Mouse (Mus musculus): ENCODE measurements around the gene Theg. TPM values are rescaled to one million over a fixed set of nuclear protein-coding genes. Genes with fewer than 3 reads are reported as not detected.

Theg gene
- total RNA-seq, 2 experiments from 2014 or later, result not detected

GRCm38 (mm10) chr10:79594872-79595589 lies 7.9 kb upstream of the Theg start:
- peak in 1 of 2 experiments; percentile 48 for DNase-seq (ENCODE audit: low spot score in 2 of 2)

DNA sequence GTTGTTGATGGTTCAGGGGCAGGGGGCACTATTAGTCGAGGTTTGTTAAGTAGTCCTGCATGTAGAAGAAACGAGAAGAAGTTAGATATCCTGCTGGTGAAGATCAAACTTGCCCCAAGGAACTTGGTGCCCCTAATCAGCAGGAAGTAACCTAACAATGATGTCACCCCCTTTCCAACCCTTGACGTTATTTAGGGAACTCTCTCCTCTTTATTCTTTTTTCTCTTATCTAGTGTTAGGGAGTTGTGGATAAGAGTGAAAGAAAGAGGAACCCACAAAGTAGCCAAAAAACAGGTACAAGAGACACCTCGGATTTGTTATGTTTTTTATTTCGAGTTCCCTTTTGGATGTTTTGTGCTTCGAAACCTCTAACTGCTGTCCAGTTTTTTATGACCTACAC lies 7.0 kb upstream of the Theg start:
- DNase-seq (ENCODE audit: low spot score in 2 of 2), result no peak

DNA sequence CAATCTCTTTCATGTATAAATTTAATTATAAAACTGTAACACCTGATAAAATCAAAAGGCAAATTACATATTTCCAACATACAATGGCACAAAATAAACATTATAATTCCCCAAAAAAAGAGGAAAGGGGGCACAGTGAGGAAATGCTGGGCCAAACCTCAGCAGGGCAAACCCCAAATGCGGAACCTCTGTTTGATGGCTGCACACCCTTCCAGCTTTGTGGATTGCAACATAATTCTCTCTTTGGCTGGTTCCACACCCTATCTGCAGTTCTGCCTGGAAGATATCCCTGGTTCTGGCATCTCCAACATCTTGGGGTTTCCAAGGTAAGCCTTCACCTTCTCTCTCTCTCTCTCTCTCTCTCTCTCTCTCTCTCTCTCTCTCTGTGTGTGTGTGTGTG lies 3.6 kb upstream of the Theg start:
- no peak for DNase-seq (ENCODE audit: low spot score in 2 of 2)

GRCm38 (mm10) chr10:79587752-79588126 lies 608 bp upstream of the Theg start:
- DNase-seq (ENCODE audit: low spot score in 2 of 2), result no peak

GRCm38 (mm10) chr10:79586243-79586642 lies 888 bp downstream of the Theg start:
- DNase-seq (ENCODE audit: low spot score in 2 of 2), result no peak

GRCm38 (mm10) chr10:79585723-79586122 lies 1.4 kb downstream of the Theg start:
- DNase-seq (ENCODE audit: low spot score in 2 of 2), result no peak

DNA sequence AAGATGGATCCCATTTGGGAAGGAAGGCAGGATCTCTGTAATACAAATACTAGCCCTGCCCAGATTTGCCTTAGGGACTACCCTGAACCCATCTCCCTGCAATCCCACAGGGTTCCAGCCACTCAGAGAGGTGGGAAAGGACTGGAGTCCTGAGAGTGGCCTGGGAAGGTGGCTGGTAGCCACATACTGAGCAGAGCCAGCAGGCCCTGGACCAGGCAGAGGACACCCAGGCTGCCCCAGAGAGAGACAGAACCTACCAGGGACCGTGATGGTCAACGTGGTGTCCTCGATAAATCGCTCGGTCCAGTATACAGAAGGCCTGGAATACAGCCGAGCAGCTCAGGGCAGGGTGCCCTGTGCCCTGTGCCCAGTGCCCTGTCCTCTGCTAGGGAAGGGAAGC lies 2.0 kb downstream of the Theg start:
- DNase-seq (ENCODE audit: low spot score in 2 of 2), result no peak

GRCm38 (mm10) chr10:79584426-79584825 lies 2.7 kb downstream of the Theg start:
- DNase-seq (ENCODE audit: low spot score in 2 of 2), result no peak

GRCm38 (mm10) chr10:79584021-79584420 lies 3.1 kb downstream of the Theg start:
- DNase-seq (ENCODE audit: low spot score in 2 of 2), result no peak

- DNase-seq (ENCODE audit: low spot score in 2 of 2), result no peak
Observed at GRCm38 (mm10) chr10:79581501-79581900, 5.6 kb downstream of the Theg start.

- no peak for DNase-seq (ENCODE audit: low spot score in 2 of 2)
Observed at GRCm38 (mm10) chr10:79580811-79581210, 6.3 kb downstream of the Theg start.

DNA sequence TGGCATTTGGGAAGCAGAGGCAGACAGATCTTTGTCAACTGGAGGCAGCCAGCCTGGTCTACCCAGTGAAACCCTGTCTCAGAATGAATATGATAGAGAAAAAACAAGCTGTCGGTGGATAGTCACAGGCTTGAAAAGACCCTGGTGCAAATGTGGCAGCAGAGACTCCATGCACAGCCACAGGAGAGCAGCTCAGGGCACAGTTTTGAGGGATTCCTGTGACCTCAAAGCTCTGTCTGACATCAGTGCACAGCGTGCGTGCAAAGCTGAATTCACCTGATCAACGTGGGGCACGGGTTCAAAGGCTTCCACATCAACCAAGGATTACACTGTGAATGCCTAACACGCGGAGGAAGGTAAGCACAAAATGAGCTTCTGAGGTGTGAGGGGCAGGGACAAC lies 6.8 kb downstream of the Theg start:
- no peak for DNase-seq (ENCODE audit: low spot score in 2 of 2)

GRCm38 (mm10) chr10:79579781-79580180 lies 7.3 kb downstream of the Theg start:
- DNase-seq (ENCODE audit: low spot score in 2 of 2), result no peak

DNA sequence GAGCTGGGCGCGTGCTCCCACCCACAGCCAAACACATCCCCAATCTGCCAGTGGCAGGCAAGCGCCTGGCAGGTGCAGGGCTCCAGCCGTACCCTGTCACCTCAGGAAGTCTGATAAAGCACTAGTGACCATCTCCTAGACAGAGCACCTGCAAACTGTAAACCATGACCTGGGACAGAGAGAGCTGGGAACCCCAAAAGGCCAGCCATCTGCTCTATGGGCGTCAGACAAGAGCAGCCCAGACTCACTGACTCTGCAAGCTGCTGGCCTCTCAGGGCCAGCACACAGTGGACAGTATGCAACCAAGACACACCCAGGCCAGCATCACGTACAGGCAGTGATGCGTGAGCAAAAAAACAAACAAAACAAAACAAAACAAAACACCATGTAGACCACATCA lies 8.2 kb downstream of the Theg start:
- no peak for DNase-seq (ENCODE audit: low spot score in 2 of 2)

DNA sequence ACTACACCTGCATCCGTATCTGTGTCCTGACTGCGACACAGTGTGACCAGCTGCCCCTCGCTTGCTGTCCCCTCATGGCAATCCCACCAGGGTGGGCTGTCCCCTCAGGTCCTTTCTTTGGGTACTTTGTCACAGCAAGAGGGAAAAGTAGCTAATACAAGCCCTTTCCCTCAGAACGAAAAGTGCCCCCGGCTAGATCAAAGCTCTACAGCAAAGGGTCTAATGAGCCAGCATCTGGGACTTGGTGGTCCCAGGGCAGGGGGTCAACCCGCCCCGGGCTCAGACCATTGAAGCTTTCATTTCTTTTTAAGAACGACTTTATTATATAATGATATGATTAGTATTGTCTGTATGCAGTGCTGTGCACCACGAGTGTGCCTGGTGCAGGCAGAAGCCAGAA lies 8.9 kb downstream of the Theg start:
- no peak for DNase-seq (ENCODE audit: low spot score in 2 of 2)

GRCm38 (mm10) chr10:79577376-79577775 lies 9.8 kb downstream of the Theg start:
- DNase-seq (ENCODE audit: low spot score in 2 of 2), result no peak

- DNase-seq (ENCODE audit: low spot score in 2 of 2), result no peak
Observed at GRCm38 (mm10) chr10:79575754-79576153, 11.4 kb downstream of the Theg start.

DNA sequence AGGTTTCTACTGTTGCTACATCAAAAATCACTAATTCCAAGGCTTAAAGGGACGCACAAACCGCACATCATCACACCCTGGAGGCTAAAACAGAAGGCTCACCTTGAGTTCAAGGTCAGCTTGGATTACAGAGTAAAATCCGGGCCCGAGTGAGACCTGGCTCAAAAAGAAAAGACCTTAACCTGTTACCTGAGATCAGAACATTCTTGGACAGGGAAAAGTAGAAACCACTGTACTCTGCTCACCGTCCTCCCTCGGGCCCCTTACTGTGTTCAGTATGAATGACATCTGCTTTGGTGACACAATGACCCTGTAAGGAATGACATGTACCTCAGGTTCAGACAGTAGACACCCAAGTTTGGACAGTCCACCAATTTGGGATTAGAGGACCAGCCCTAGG lies 12.3 kb downstream of the Theg start:
- DNase-seq (ENCODE audit: low spot score in 2 of 2), result no peak

- no peak for DNase-seq (ENCODE audit: low spot score in 2 of 2)
Observed at GRCm38 (mm10) chr10:79574350-79574749, 12.8 kb downstream of the Theg start.

DNA sequence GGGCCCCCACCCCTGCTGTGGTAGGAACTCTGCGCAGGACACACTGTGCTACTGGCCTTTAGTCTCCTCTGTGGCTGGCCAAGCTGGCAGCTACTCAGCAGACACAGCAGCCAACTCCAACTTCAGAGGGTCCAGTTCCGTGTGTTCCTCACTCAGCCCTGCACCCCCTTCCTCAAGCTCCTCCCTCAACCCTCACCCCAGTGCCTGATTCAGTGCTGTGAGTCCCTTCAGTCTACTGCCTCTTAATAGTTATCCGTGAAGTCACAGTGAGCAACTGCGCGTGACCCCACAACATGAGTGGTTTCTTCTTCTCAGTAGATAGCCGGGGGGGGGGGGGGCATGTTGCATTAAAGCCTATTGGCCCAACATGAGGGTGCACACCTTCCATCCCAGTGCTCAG lies 13.5 kb downstream of the Theg start:
- no peak for DNase-seq (ENCODE audit: low spot score in 2 of 2)

DNA sequence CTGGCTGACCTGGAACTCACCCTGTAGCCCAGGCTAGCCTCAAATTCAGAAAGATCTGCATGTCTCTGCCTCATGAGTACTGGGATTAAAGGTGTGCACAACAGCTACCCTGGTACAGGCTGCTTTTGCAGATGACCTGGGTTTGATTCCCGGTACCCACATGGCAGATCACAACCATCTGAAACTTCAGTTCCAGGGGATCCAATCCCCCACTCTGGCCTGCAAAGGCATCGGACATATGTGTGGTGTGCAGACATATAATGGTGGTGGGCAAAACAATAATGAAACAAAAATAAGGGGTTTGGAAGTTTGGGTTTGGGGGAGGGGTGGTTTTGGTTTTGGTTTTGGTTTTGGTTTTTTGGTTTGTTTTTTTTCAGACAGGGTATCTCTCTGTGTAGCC lies 15.8 kb downstream of the Theg start:
- DNase-seq (ENCODE audit: low spot score in 2 of 2), result no peak

- DNase-seq (ENCODE audit: low spot score in 2 of 2), result no peak
Observed at GRCm38 (mm10) chr10:79569921-79570320, 17.2 kb downstream of the Theg start.

DNA sequence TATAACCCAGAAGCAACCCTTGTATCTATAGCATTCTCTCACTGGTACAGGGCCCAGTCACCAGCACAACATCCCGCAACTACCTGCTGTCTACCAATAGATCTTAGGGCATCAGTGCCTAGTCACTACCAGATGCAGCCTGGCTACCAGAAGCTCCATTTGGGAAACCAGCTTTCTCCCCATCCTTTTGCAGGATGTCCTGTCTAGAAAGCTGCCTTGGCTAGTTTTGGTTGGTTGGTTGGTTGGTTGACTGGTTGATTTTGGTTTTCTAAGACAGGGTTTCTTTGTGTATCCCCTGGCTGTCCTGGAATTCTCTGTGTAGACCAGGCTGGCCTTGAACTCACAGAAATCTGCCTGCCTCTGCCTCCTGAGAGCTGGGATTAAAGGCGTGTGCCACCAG lies 27.4 kb downstream of the Theg start:
- peak in 1 of 2 experiments; percentile 1 for DNase-seq (ENCODE audit: low spot score in 2 of 2)

- peak in 1 of 2 experiments; percentile 18 for DNase-seq (ENCODE audit: low spot score in 2 of 2)
Observed at GRCm38 (mm10) chr10:79557496-79557895, 29.6 kb downstream of the Theg start.

All from adrenal gland, adult 18-20 months (tissue).